Mouse (Mus musculus) myocyte (in vitro differentiated cells): ENCODE measurements around the gene Cdkn2aipnl.

ENCODE experiments used
- POLR2AphosphoS2 ChIP-seq: IDR thresholded peaks from one replicate; pipeline ENCODE4 v1.6.1; 2011; ENCODE audit warnings: low read depth, control low read depth; ENCODE audit not compliant: insufficient read length
- USF1 ChIP-seq: IDR thresholded peaks from one replicate; pipeline ENCODE4 v1.6.1; 2011; ENCODE audit warnings: low read depth, mild to moderate bottlenecking, control low read depth, moderate library complexity

DNA sequence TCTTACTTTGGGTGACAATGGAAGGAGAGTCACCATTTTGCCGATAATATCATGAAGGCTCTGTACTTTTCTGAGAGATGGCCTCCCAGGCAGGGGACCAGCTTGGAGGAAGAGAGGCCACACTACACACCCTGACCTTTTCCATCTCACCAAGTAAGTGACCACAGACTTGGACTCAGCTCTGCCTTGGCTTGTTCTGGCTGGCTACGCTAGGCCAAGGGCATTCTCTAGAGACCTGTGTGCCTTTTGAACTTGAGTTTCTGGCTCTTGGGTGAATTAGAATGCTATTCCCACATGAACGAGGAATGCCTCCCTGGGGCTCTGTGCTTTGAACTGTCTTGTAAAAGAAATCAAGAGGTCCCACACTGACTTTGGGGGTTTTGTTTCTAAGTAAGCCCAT, 33.2 kb upstream of the Cdkn2aipnl start:
- no peak for TF ChIP-seq POLR2AphosphoS2
- TF ChIP-seq USF1 = no peak
